Mouse (Mus musculus) midbrain, postnatal 0 days (tissue): ENCODE measurements around the gene Bloc1s3. TPM values are rescaled to one million over a fixed set of nuclear protein-coding genes. Genes with fewer than 3 reads are reported as not detected.

Experiments used
- ATAC-seq: fragments of 200-750 bp; cut with Nextera tagmentation; 2 replicates; pipeline ENCODE4 v1.8.0; 2017; ENCODE audit warnings: moderate number of reproducible peaks, mild to moderate bottlenecking, moderate TSS enrichment, moderate library complexity; ENCODE audit not compliant: low FRiP score
- DNase-seq: peaks from one replicate; pipeline ENCODE4 v3.0.0-alpha.2; 2015; ENCODE audit warnings: low spot score
- H3K27ac ChIP-seq: fragments of 300-500 bp; sonication (generic); 2 replicates; pipeline ENCODE4 v1.5.1; 2014; ENCODE audit warnings: low read depth, mild to moderate bottlenecking, low read length, mixed read lengths
- H3K27me3 ChIP-seq: fragments of 300-500 bp; sonication (generic); 2 replicates; pipeline ENCODE4 v1.6.1; 2014; ENCODE audit warnings: low read length, control low read depth, mixed read lengths; ENCODE audit not compliant: insufficient read depth
- H3K36me3 ChIP-seq: fragments of 300-500 bp; sonication (generic); 2 replicates; pipeline ENCODE4 v1.6.1; 2014; ENCODE audit warnings: low read length, control low read depth, mixed read lengths; ENCODE audit not compliant: insufficient read depth
- H3K4me1 ChIP-seq: fragments of 300-500 bp; sonication (generic); 2 replicates; pipeline ENCODE4 v1.6.1; 2014; ENCODE audit warnings: mild to moderate bottlenecking, control low read depth, antibody characterized with exemption, low read length, mixed read lengths; ENCODE audit not compliant: insufficient read depth
- H3K4me2 ChIP-seq: fragments of 300-500 bp; sonication (generic); 2 replicates; pipeline ENCODE4 v1.6.1; 2014; ENCODE audit warnings: low read depth, mild to moderate bottlenecking, low read length, mixed read lengths; ENCODE audit not compliant: poor library complexity, severe bottlenecking
- H3K4me3 ChIP-seq: fragments of 300-500 bp; sonication (generic); 2 replicates; pipeline ENCODE4 v1.5.1; 2014; ENCODE audit warnings: low read depth, mild to moderate bottlenecking, low read length, moderate library complexity
- H3K9ac ChIP-seq: fragments of 300-500 bp; sonication (generic); replicated peaks from 2 replicates; pipeline ENCODE4 v1.6.1; 2014; ENCODE audit warnings: mild to moderate bottlenecking, low read length, moderate library complexity, mixed read lengths; ENCODE audit not compliant: poor library complexity, severe bottlenecking
- H3K9me3 ChIP-seq: fragments of 300-500 bp; sonication (generic); 2 replicates; pipeline ENCODE4 v1.6.1; 2016; ENCODE audit warnings: low read length, control low read depth
- CTCF ChIP-seq: IDR thresholded peaks from 2 replicates; pipeline ENCODE4 v1.5.1; 2016; ENCODE audit warnings: antibody characterized with exemption, mild to moderate bottlenecking
- WGBS: fragments of 180-500 bp; shearing (Covaris S2); extraction: QIAGEN DNeasy Blood & Tissue Kit; methylation state at CpG from one replicate; pipeline ENCODE4 v1.1.7; 2014; 5-methylcytosine and 5-hydroxymethylcytosine counted together
- polyA plus RNA-seq: library from polyadenylated mRNA; unstranded; fragments of >200 nt; fragmentation: Nextera tagmentation; extraction: Ambion mirVana; gene quantifications from 2 replicates; pipeline ENCODE4 v1.2.1, GENCODE M21; 2015
- total RNA-seq: library from RNA; depleted of rRNA; stranded (reverse); fragments of >200 nt; gene quantifications from 2 replicates; pipeline ENCODE4 v1.2.3, GENCODE M21; 2014

Gene Bloc1s3
- total and polyA plus RNA-seq, 2 experiments from 2014 or later = 3.9 to 21.4 TPM

- H3K4me2 ChIP-seq = peak overlapping the region; percentile 93
- H3K4me3 ChIP-seq = peak overlapping the region; percentile 53
- H3K9ac ChIP-seq = peak overlapping the region; percentile 74
- DNase-seq (no peak), ATAC-seq (peak; percentile 29; the same call in 1 of the 2 replicates)
- H3K9me3 ChIP-seq = no peaks in the 10 kb centered on the region
- 5% methylated on average over 15 of the region's 15 CpGs for WGBS
- no peak for TF ChIP-seq CTCF
- peaks cover 3% of the 10 kb centered on the region; the same call in 1 of the 2 replicates for H3K4me1 ChIP-seq
- no peaks in the 10 kb centered on the region for H3K27me3 ChIP-seq
- H3K27ac ChIP-seq = peak overlapping the region; percentile 78
- H3K36me3 ChIP-seq = no peaks in the 10 kb centered on the region
Measured at GRCm38 (mm10) chr7:19508924-19509568, 879 bp upstream of the Bloc1s3 start.

DNA sequence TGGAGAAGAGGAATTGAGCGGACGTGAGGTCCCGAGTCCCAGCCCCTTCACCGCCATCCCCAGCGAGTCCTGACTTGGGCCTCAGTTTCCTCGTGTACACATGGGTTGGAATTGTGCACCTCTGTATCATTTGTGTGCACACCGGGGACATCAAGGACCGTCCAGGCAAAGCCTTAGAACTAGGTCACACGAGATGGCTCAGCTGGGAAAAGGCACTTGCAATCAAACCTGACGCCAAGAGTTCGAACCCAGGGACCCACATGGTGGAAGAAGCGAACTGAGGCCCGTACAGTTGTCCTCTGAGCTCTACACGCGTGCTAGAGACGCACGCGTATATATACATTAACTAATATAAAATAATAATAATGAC is 570 bp downstream of the Bloc1s3 start:
- H3K27me3 ChIP-seq = no peaks in the 10 kb centered on the region
- no peaks in the 10 kb centered on the region for H3K9me3 ChIP-seq
- peak overlapping the region; percentile 93 for H3K4me2 ChIP-seq
- TF ChIP-seq CTCF = no peak
- WGBS = 3% methylated on average over 18 of the region's 18 CpGs
- no peak for DNase-seq
- peak overlapping the region; percentile 53 for H3K4me3 ChIP-seq
- H3K4me1 ChIP-seq = peaks cover 3% of the 10 kb centered on the region; the same call in 1 of the 2 replicates
- H3K27ac ChIP-seq = peak overlapping the region; percentile 78
- H3K9ac ChIP-seq = peak overlapping the region; percentile 65
- H3K36me3 ChIP-seq = no peaks in the 10 kb centered on the region
- ATAC-seq = no peak

DNA sequence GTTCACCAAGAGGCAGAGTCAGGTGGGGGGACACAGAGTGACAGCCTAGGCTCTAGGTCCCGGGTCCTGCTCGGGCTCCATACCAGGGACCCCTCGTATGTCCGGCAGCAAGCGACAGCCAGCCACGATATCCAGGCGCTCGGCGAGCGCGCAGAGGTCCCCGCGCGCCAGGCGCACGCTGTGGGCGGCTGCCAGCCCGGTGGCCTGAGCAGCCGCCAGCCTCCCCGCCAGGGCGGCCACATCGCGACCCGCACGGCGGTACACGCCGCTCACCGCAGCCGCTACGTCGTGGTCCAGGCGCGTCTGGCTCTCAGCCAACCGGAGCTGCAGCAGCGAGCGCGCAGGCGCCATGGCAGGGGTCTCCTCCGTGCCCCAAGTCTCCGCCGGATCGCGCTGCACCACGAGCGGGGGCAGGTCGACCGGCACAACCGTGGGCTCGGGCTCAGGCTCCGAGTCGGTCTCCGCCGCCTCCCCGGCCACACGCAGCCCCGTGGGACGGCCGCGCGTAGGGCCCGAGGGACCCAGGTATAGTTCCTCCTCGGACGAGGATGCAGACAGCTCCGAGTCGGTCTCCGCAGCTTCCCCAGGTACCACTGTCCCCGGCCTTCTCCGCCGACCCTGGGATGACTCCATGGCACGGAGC is 1.1 kb downstream of the Bloc1s3 start:
- no peaks in the 10 kb centered on the region for H3K27me3 ChIP-seq
- ATAC-seq (0 out of 2 replicates have a peak, but pooled peaks have one; percentile 4), DNase-seq (peak; percentile 82)
- peak overlapping the region; percentile 65 for H3K9ac ChIP-seq
- H3K36me3 ChIP-seq = no peaks in the 10 kb centered on the region
- H3K9me3 ChIP-seq = no peaks in the 10 kb centered on the region
- H3K4me3 ChIP-seq = peak overlapping the region; percentile 53
- WGBS = under 1% methylated on average over 63 of the region's 71 CpGs
- TF ChIP-seq CTCF = no peak
- H3K4me1 ChIP-seq = peaks cover 3% of the 10 kb centered on the region; the same call in 1 of the 2 replicates
- H3K27ac ChIP-seq = peak overlapping the region; percentile 78
- H3K4me2 ChIP-seq = peak overlapping the region; percentile 93

GRCm38 (mm10) chr7:19506326-19506725 is 1.8 kb downstream of the Bloc1s3 start:
- H3K9ac ChIP-seq = no peak overlapping the region; the same call in 1 of the 2 replicates
- no peak for ATAC-seq
- peak overlapping the region; percentile 53 for H3K4me3 ChIP-seq
- H3K4me1 ChIP-seq = peaks cover 3% of the 10 kb centered on the region; the same call in 1 of the 2 replicates
- peak; percentile 48 for TF ChIP-seq CTCF
- 18% methylated on average over 6 of the region's 6 CpGs for whole genome bisulfite sequencing
- H3K4me2 ChIP-seq = peak overlapping the region; percentile 93
- H3K36me3 ChIP-seq = no peaks in the 10 kb centered on the region
- H3K27me3 ChIP-seq = no peaks in the 10 kb centered on the region
- no peaks in the 10 kb centered on the region for H3K9me3 ChIP-seq
- 0 out of 2 replicates have a peak overlapping the region, but pooled peaks have one; percentile 78 for H3K27ac ChIP-seq
- no peak for DNase-seq

GRCm38 (mm10) chr7:19503481-19504068 is 4.6 kb downstream of the Bloc1s3 start:
- Histone ChIP-seq H3K36me3 (no peaks in the 10 kb centered on the region), H3K4me1 (no peaks in the 10 kb centered on the region), H3K27ac (no peak overlapping the region), H3K4me3 (no peak overlapping the region), H3K9ac (no peak overlapping the region), H3K4me2 (no peak overlapping the region), H3K27me3 (no peaks in the 10 kb centered on the region), H3K9me3 (no peaks in the 10 kb centered on the region)
- ATAC-seq (no peak), DNase-seq (peak; percentile 54)
- TF ChIP-seq CTCF = peak; percentile 82
- WGBS = 44% methylated on average over 5 of the region's 5 CpGs

- H3K4me1 ChIP-seq = no peaks in the 10 kb centered on the region
- H3K9me3 ChIP-seq = no peaks in the 10 kb centered on the region
- H3K27me3 ChIP-seq = no peaks in the 10 kb centered on the region
- no peak for TF ChIP-seq CTCF
- no peaks in the 10 kb centered on the region for H3K36me3 ChIP-seq
- WGBS = 77% methylated on average over 4 of the region's 4 CpGs
- no peak overlapping the region for H3K4me2 ChIP-seq
- ATAC-seq (no peak), DNase-seq (no peak)
- no peak overlapping the region for H3K27ac ChIP-seq
- H3K9ac ChIP-seq = no peak overlapping the region
- H3K4me3 ChIP-seq = no peak overlapping the region
Measured at GRCm38 (mm10) chr7:19501658-19502057, 6.5 kb downstream of the Bloc1s3 start.
